19 mouse cellular contexts compared by ENCODE assay signal in the genomic region with DNA sequence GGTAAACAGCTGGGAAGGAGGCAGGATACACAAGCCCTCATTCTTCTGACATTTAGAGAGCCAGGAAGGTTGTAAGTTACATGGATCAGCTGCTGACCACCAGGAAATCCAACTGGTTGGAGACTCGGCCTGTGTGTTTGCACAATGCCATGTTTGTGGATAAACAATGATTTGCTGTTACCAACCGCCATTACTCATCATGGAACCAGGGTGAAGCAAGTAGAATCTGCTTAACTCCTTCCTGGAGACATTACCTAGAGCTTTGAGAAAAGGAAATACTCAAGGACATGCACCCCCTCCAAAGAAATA.
DNase-seq lines count a peak whose midpoint lies in the region; ATAC-seq and TF ChIP-seq lines count a peak whose summit lies in the region.
"Had no signal": no experiment of that assay in that cellular context is flagged by ENCODE, and none has a peak within 500 bp of the region (broad histone marks: within the 10 kb centered on the region; RNA-seq: fewer than 3 reads in every experiment).

No protein-coding gene starts in this region.

- WGBS in heart, embryonic 15.5 days: 62% methylated on average over 2 of the region's 2 CpGs
- whole genome bisulfite sequencing in heart, adult 2 months: 64% methylated on average over 2 of the region's 2 CpGs
- WGBS in liver, embryonic 12.5 days (ENCODE audit: insufficient replicate concordance): 56% methylated on average over 2 of the region's 2 CpGs
- WGBS in small intestine, adult 2 months: 26% methylated on average over 2 of the region's 2 CpGs
- 75% methylated on average over 2 of the region's 2 CpGs for WGBS in midbrain, embryonic 10.5 days

- TF ChIP-seq CTCF in heart, adult 2 months (IDR thresholded peaks at IDR 0.05): no peak
- no peak for TF ChIP-seq CTCF in MEL (IDR thresholded peaks at IDR 0.05 in 2 of 3, conservative IDR thresholded peaks at IDR 0.05 in 1 of 3; ENCODE audit: control insufficient read depth in 1 of 3, insufficient read depth in 1 of 3, low read depth in 2 of 3, low read length in 3 of 3, poor library complexity in 1 of 3, severe bottlenecking in 1 of 3)
- TF ChIP-seq CTCF in small intestine, adult 2 months (IDR thresholded peaks at IDR 0.05; ENCODE audit: extremely low read depth, insufficient read length, insufficient replicate concordance, low read depth, low read length): no peak

- peak overlapping the region; percentile 57 for H3K27ac ChIP-seq in heart, embryonic 15.5 days
- no peak overlapping the region for H3K27ac ChIP-seq in heart, adult 2 months
- H3K27ac ChIP-seq in MEL (ENCODE audit: control insufficient read depth, low read depth, low read length): peak overlapping the region; percentile 5; the same call in 1 of the 2 replicates
- peak overlapping the region; percentile 68 for H3K27ac ChIP-seq in liver, embryonic 12.5 days
- H3K27ac ChIP-seq in small intestine, adult 2 months (ENCODE audit: insufficient read depth, low read depth, low read length): peak overlapping the region; percentile 28
- H3K27ac ChIP-seq in midbrain, embryonic 10.5 days (replicated peaks): no peak overlapping the region
- H3K27ac ChIP-seq: forebrain, embryonic 10.5 days; hindbrain, embryonic 14.5 days; macrophage; midbrain, embryonic 15.5 days had no signal

- H3K4me1 ChIP-seq in heart, embryonic 15.5 days (replicated peaks): peaks cover 34% of the 10 kb centered on the region
- H3K4me1 ChIP-seq in heart, adult 2 months (ENCODE audit: control insufficient read depth, insufficient read depth, low read length): peaks cover 12% of the 10 kb centered on the region
- peaks cover 19 to 25% of the 10 kb centered on the region in 2 experiments for H3K4me1 ChIP-seq in MEL (ENCODE audit: control insufficient read depth in 1 of 2, insufficient read depth in 2 of 2, low read length in 2 of 2)
- peaks cover 35% of the 10 kb centered on the region for H3K4me1 ChIP-seq in liver, embryonic 12.5 days
- peaks cover 13% of the 10 kb centered on the region; the same call in 1 of the 2 replicates for H3K4me1 ChIP-seq in small intestine, adult 2 months (ENCODE audit: control insufficient read depth, insufficient read depth, insufficient read length, low read length)
- H3K4me1 ChIP-seq in midbrain, embryonic 10.5 days: peaks cover 17% of the 10 kb centered on the region
- H3K4me1 ChIP-seq: midbrain, embryonic 15.5 days had no signal

- TF ChIP-seq EP300 in heart, adult 2 months (IDR thresholded peaks at IDR 0.05; ENCODE audit: insufficient read depth, low read depth, low read length): no peak
- no peak for TF ChIP-seq EP300 in MEL (IDR thresholded peaks at IDR 0.05; ENCODE audit: low read depth in 1 of 2, low read length in 2 of 2)

- no peak overlapping the region for H3K4me2 ChIP-seq in heart, embryonic 15.5 days
- no peak overlapping the region for H3K4me2 ChIP-seq in liver, embryonic 12.5 days
- H3K4me2 ChIP-seq: hindbrain, embryonic 14.5 days; midbrain, embryonic 15.5 days had no signal

- H3K27me3 ChIP-seq in heart, embryonic 15.5 days: no peaks in the 10 kb centered on the region
- H3K27me3 ChIP-seq in heart, adult 2 months (ENCODE audit: control insufficient read depth, insufficient read depth, low read length): no peaks in the 10 kb centered on the region
- H3K27me3 ChIP-seq in MEL (ENCODE audit: control insufficient read depth in 1 of 2, insufficient read depth in 2 of 2, low read length in 2 of 2): no peaks in the 10 kb centered on the region
- H3K27me3 ChIP-seq in liver, embryonic 12.5 days (replicated peaks): no peaks in the 10 kb centered on the region
- no peaks in the 10 kb centered on the region for H3K27me3 ChIP-seq in small intestine, adult 2 months (ENCODE audit: control insufficient read depth, insufficient read depth, low read length)
- H3K27me3 ChIP-seq in midbrain, embryonic 10.5 days (ENCODE audit: low read depth, poor library complexity, severe bottlenecking): no peaks in the 10 kb centered on the region
- H3K27me3 ChIP-seq: midbrain, embryonic 15.5 days had no signal

- no peaks in the 10 kb centered on the region for H3K9me3 ChIP-seq in heart, embryonic 15.5 days (replicated peaks)
- no peaks in the 10 kb centered on the region for H3K9me3 ChIP-seq in MEL (replicated peaks; ENCODE audit: insufficient read depth, low read length)
- no peaks in the 10 kb centered on the region for H3K9me3 ChIP-seq in liver, embryonic 12.5 days (replicated peaks)
- no peaks in the 10 kb centered on the region for H3K9me3 ChIP-seq in midbrain, embryonic 10.5 days (replicated peaks)
- H3K9me3 ChIP-seq: forebrain, embryonic 10.5 days; midbrain, embryonic 15.5 days had no signal

- TF ChIP-seq POLR2A in heart, adult 2 months (IDR thresholded peaks at IDR 0.05; ENCODE audit: insufficient read depth, low read depth, low read length): no peak
- TF ChIP-seq POLR2A in MEL (IDR thresholded peaks at IDR 0.05; ENCODE audit: control insufficient read depth in 1 of 2, insufficient read depth in 1 of 2, low read depth in 1 of 2, low read length in 2 of 2, poor library complexity in 1 of 2): no peak
- no peak for TF ChIP-seq POLR2A in small intestine, adult 2 months (IDR thresholded peaks at IDR 0.05; ENCODE audit: low read depth, low read length)

- intact Hi-C loops in heart, adult 2 months (cut with DNase I): no loop called here

- no peak for TF ChIP-seq RAD21 in MEL (IDR thresholded peaks at IDR 0.05; ENCODE audit: low read depth, low read length)

- H3K79me2 ChIP-seq in heart, adult 2 months (replicated peaks; ENCODE audit: control insufficient read depth, insufficient read depth, low read length): no peaks in the 10 kb centered on the region
- H3K79me2 ChIP-seq in MEL (ENCODE audit: control insufficient read depth, insufficient read depth, low read length, poor library complexity): no peaks in the 10 kb centered on the region

- no peaks in the 10 kb centered on the region for H3K36me3 ChIP-seq in heart, embryonic 15.5 days
- H3K36me3 ChIP-seq in heart, adult 2 months (ENCODE audit: control insufficient read depth, insufficient read depth, low read length): no peaks in the 10 kb centered on the region; the same call in 1 of the 2 replicates
- peaks cover 0 to 25% of the 10 kb centered on the region in 2 experiments; a peak in 2 of 4 replicates for H3K36me3 ChIP-seq in MEL (ENCODE audit: control insufficient read depth in 1 of 2, insufficient read depth in 2 of 2, low read length in 2 of 2)
- H3K36me3 ChIP-seq in liver, embryonic 12.5 days: no peaks in the 10 kb centered on the region
- no peaks in the 10 kb centered on the region for H3K36me3 ChIP-seq in small intestine, adult 2 months (ENCODE audit: control insufficient read depth, insufficient read depth, low read length)
- H3K36me3 ChIP-seq in midbrain, embryonic 10.5 days: no peaks in the 10 kb centered on the region
- H3K36me3 ChIP-seq: forebrain, embryonic 10.5 days; midbrain, embryonic 15.5 days had no signal

- DNase-seq in heart, adult 2 months: no peak
- DNase-seq in MEL (ENCODE audit: low read depth, low spot score): no peak
- DNase-seq in frontal cortex, adult 2 months (ENCODE audit: extremely low spot score in 1 of 2, low spot score in 1 of 2): no peak
- DNase-seq in midbrain, embryonic 10.5 days (ENCODE audit: low spot score): no peak
- DNase-seq: B cell, adult 2 months; cerebellum, adult 18-20 months; gastrocnemius, postnatal 14 days; kidney, adult 2 months; layer of hippocampus, postnatal 36 days; left cerebral cortex, postnatal 4 days; right cerebral cortex, postnatal 14 days; thymus, postnatal 25 days had no signal

- H3K9ac ChIP-seq in heart, embryonic 15.5 days: no peak overlapping the region
- H3K9ac ChIP-seq in heart, adult 2 months (ENCODE audit: low read depth, low read length): no peak overlapping the region
- no peak overlapping the region for H3K9ac ChIP-seq in MEL (ENCODE audit: control insufficient read depth, low read depth, low read length, poor library complexity, severe bottlenecking)
- H3K9ac ChIP-seq in liver, embryonic 12.5 days: no peak overlapping the region
- H3K9ac ChIP-seq: hindbrain, embryonic 14.5 days; midbrain, embryonic 15.5 days had no signal

- no peak for ATAC-seq in heart, embryonic 15.5 days (replicated peaks; ENCODE audit: insufficient number of reproducible peaks, insufficient read depth, low FRiP score, low read depth)
- no peak for ATAC-seq in liver, embryonic 12.5 days
- ATAC-seq: midbrain, embryonic 15.5 days had no signal

- H3K4me3 ChIP-seq in heart, embryonic 15.5 days: no peak overlapping the region
- H3K4me3 ChIP-seq in heart, adult 2 months: no peak overlapping the region
- H3K4me3 ChIP-seq in MEL (ENCODE audit: control insufficient read depth in 1 of 2, insufficient read depth in 1 of 2, low read depth in 2 of 2, low read length in 2 of 2): no peak overlapping the region
- no peak overlapping the region for H3K4me3 ChIP-seq in liver, embryonic 12.5 days
- H3K4me3 ChIP-seq in small intestine, adult 2 months (ENCODE audit: low read depth, low read length): no peak overlapping the region
- no peak overlapping the region for H3K4me3 ChIP-seq in midbrain, embryonic 10.5 days
- H3K4me3 ChIP-seq: forebrain, embryonic 10.5 days; midbrain, embryonic 15.5 days had no signal

TF ChIP-seq in MEL, 35 proteins besides CTCF, POLR2A, EP300 and RAD21:
- TF ChIP-seq USF2 (IDR thresholded peaks at IDR 0.05; ENCODE audit: borderline replicate concordance in 1 of 2, insufficient read depth in 1 of 2, low read depth in 1 of 2, low read length in 2 of 2): no peak
- TF ChIP-seq MAFK (IDR thresholded peaks at IDR 0.05; ENCODE audit: borderline replicate concordance, low read depth, low read length): no peak
- TF ChIP-seq USF1 (IDR thresholded peaks at IDR 0.05; ENCODE audit: low read depth, low read length): no peak
- TF ChIP-seq GATA1 (IDR thresholded peaks at IDR 0.05; ENCODE audit: low read depth, low read length): no peak
- no peak for TF ChIP-seq MAX (IDR thresholded peaks at IDR 0.05; ENCODE audit: low read length)
- TF ChIP-seq MYC (IDR thresholded peaks at IDR 0.05; ENCODE audit: low read depth, low read length): no peak
- TF ChIP-seq NRF1 (IDR thresholded peaks at IDR 0.05; ENCODE audit: insufficient read depth, low read depth, low read length, poor library complexity, severe bottlenecking): no peak
- no peak for TF ChIP-seq ETS1 (IDR thresholded peaks at IDR 0.05; ENCODE audit: low read depth, low read length)
- TF ChIP-seq E2F4 (IDR thresholded peaks at IDR 0.05; ENCODE audit: borderline replicate concordance, low read depth, low read length): no peak
- TF ChIP-seq JUND (IDR thresholded peaks at IDR 0.05; ENCODE audit: low read depth, low read length): no peak
- no peak for TF ChIP-seq HCFC1 (IDR thresholded peaks at IDR 0.05; ENCODE audit: low read depth, low read length)
- no peak for TF ChIP-seq NELFE (IDR thresholded peaks at IDR 0.05; ENCODE audit: low read depth, low read length)
- no peak for TF ChIP-seq TAL1 (IDR thresholded peaks at IDR 0.05; ENCODE audit: low read length)
- no peak for TF ChIP-seq TBP (IDR thresholded peaks at IDR 0.05; ENCODE audit: low read depth, low read length)
- no peak for TF ChIP-seq GABPA (IDR thresholded peaks at IDR 0.05; ENCODE audit: low read depth, low read length)

Comparison
In these comparisons a context has a peak if more than half of its experiments do, and no peak if none do; other contexts are left out.
1. H3K27ac ChIP-seq: peak in heart, embryonic 15.5 days (single experiment), MEL (single experiment), liver, embryonic 12.5 days (single experiment) and small intestine, adult 2 months (single experiment); none in heart, adult 2 months (single experiment) and midbrain, embryonic 10.5 days (single experiment).